Mouse (Mus musculus): ENCODE measurements at regions not wholly inside any gene's neighbourhood (a gene's known extent, or its start where the extent isn't known, plus 50 kb on each side); places are given as distances from the start of the nearest gene placed in this dataset.

GRCm38 (mm10) chr1:35961923-35962322, 106.3 kb upstream of the Hs6st1 start:
- no peak for TF ChIP-seq ZC3H11A (IDR thresholded peaks at IDR 0.05; ENCODE audit: borderline replicate concordance, low read depth, low read length)
- TF ChIP-seq CHD2 (IDR thresholded peaks at IDR 0.05; ENCODE audit: low read depth, low read length) = no peak
- TF ChIP-seq HCFC1 (IDR thresholded peaks at IDR 0.05; ENCODE audit: borderline replicate concordance, insufficient read depth, low read length) = no peak
- no peak for TF ChIP-seq MAFK (IDR thresholded peaks at IDR 0.05; ENCODE audit: insufficient read depth, low read depth, low read length)
